Mouse (Mus musculus) c-Kit-negative CD71-positive TER-119-positive erythroid progenitor cells, embryonic 14.5 days (primary cell): ENCODE measurements around the gene Asap2.

Source experiments
- DNase-seq: peaks from one replicate; pipeline ENCODE4 v3.0.0-alpha.2; 2013; ENCODE audit warnings: low read depth, low spot score

Gene Asap2

DNA sequence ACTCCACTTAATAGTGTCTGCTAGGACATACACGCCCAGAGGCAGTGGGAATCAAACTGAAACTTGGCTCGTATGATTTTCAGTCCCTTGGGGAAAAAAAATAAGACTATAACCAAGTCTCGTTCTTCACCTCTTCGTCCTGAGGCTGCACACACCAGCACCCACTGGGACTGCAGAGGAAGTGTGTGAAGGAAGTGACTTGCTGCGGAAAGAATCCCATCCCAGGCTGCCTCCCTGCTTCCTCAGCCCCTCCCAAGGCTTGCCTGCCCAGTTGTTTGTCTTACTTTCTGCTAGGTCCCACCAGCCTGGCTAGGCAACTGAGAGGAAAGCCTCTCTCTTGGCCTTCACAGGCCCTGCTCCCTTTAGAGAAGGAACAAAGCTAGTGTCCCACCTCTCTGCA lies 274.0 kb downstream of the Asap2 start:
- DNase-seq: no peak

DNA sequence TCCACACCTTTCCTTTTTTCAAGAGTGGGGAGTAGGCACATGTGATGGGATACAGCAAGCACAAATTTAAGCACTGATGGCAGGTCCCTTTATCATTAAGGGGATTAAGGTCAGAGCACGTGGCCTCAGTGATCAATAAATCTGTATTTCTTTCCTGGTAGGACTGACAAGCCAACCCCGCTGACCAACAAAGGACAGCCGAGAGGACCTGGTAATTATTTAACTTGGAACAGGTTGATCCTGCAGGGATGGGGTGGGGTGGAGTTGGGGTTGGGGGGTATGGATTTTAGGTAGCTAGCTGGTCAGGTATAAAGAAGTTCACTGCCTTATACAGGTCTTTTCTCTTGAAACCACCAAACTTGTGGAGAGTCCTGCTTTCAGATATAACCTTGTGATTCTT lies 274.7 kb downstream of the Asap2 start:
- DNase-seq: no peak

DNA sequence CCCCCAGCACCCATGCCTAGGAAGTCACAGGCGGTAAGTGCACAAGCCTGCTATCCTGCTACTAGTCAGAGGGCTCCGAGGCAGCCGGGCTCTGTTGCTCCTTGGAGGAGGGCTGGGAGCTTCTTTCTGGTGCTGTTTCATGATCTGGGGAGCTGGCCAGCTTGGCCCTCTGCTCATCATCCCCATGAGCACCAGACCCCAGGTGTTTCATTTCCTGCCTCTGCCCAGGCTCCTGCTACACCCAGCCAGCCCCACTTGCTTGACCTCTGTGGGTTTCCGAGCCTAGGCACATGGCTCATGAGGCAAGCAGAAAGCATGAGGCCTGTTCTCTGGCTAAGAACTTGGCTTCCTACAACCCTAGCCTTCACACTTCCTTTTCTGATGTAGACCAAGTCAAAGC lies 275.2 kb downstream of the Asap2 start:
- DNase-seq: no peak

DNA sequence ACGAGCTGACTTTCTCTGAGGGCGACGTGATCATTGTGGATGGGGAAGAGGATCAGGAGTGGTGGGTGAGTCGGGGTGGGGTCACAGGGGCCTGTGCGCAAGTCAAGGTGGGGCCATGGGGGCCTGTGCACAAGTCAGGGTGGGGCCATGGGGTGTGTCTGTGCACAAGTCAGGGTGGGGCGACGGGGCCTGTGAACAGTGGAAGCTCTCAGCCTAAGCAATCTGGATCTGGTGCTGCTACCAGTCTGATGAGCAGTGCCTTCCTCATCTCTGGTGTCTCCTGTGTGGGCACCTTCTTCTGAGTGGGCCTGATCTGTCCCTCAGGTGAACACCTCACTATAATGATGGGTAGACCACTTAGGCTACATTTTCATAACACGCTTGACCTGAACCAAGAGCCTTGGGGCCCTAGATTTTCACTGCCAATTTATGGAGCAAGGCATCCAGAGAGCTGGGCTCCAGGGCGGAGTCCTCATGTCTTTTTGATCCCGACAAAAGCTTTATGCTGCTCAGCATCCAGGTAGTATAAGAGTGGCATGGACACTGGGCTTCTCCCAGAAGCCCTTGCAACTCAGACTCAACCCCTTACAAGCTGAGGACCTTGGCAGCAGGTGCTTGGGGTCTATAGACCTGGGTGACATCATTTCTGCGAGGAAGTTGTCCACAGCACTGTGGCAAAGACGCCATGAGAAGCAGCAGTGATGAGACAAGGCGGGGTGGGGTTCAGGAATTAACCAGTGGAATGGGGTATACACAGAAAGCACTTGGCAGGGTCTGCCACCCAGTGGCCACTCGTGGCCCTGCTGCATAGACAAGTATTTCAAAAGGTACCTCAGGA lies 275.9 kb downstream of the Asap2 start:
- DNase-seq: no peak

DNA sequence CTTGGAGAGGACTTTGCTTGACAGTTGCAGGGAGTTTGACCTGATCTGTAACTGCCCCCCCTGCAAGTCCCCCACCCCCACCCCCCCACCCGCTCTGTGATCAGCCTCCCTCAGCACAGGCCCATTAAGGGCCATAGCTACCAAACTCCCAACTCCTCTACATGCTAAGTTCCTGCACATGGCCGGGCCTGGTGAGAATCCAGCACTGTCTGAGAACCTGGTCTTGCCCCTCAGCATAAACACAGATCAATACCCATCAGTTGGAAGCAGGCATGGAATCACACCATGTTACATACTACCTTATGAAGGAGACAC lies 276.5 kb downstream of the Asap2 start:
- no peak for DNase-seq

DNA sequence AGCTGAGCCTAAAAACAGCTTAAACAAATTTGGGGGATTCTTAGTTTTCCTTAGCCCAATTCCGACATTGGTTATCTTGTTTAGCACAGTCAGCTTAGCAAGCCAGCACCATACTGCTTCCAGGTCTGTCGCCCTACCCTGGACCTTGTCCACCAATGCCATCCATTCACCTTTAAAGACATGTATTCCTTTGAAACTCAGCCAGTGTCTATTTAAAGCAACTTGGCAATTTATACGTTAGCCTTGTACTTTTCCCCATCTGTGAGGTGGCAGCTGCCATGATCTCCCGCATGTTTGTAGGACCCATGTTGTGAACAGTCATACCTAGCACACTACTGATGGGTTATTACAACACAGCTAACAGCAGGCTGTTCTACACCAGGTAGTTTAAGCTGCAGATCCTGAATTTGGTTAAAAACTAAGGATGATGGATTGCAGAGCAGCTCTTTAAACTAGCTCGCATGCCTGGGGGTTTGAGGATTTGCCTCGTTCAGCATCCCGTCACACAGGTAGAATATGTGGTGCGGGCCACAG lies 277.9 kb downstream of the Asap2 start:
- no peak for DNase-seq

DNA sequence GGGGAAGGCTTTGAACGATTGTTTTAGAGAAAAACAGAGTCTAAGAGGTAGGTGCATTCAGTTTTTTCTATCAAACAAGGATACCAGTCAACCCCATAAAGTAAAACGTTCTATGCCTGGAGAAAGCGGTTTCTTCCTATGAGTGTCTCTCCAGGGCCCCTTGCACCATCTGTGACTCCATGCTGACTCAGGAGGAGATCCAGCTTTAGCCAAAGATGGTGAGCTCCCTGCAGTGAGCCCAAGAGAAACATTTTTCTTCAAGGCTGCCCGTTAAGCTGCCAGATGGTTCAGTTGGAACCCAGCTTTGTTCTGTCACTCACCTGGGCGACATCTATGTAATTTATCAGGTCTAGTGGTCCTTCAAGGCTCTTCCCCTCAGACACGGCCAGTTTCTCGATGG lies 284.2 kb downstream of the Asap2 start:
- no peak for DNase-seq

DNA sequence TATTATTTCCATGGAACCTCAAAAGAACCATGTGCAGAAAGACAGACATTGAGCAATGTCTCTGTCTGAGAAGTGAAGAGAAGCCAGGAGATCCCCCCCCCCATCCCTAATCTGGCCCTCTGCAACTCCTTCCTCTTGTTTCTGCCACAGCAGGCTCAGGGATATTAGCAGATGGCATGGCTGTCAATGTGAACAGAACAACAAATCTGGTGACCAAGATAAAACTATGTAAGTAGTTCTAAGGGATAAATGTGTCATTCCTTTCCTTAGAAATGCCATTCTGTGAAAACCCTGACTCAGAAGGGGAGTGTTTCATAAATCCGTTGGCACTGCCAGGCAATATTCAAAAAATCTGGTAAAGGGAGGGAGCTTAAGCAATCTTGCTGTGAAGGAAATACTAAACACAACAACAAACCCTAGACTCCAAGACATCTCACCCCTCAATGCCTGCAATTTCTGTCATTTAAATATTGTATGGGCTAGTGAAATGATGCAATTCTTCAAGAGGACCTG lies 287.1 kb downstream of the Asap2 start:
- DNase-seq: no peak

DNA sequence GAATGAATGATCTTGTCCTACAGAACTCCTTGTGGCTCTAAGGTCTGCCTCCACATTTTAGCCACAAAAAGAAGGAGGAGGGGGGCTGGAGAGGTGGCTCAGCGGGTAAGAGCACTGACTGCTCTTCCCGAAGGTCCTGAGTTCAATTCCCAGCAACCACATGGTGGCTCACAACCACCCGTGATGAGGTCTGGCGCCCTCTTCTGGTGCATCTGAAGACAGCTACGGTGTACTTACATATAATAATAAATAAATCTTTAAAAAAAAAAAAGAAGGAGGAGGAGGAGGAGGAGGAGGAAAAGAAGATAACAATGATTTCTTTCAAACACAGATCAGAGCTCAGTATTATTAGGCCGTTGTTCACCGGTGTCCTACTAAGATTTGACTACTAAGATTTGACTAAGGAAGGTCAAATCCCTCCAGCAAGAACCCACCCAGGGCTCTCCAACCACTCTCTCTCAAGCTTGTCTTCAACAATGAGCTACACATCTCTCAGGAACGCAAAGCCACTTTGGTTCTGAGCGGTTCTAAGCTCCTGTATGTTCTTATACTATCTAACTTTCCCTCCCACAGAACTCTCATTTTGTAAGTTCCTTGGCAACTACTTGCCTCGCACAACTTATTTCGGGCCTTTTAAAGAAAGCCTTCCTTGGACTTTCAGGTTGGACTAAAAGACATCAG lies 294.6 kb downstream of the Asap2 start, which contains the start of gene Cpsf3:
Gene Cpsf3, plus strand, starts transcription at position 631 of the 681 bp plus-strand sequence.
- no peak for DNase-seq

DNA sequence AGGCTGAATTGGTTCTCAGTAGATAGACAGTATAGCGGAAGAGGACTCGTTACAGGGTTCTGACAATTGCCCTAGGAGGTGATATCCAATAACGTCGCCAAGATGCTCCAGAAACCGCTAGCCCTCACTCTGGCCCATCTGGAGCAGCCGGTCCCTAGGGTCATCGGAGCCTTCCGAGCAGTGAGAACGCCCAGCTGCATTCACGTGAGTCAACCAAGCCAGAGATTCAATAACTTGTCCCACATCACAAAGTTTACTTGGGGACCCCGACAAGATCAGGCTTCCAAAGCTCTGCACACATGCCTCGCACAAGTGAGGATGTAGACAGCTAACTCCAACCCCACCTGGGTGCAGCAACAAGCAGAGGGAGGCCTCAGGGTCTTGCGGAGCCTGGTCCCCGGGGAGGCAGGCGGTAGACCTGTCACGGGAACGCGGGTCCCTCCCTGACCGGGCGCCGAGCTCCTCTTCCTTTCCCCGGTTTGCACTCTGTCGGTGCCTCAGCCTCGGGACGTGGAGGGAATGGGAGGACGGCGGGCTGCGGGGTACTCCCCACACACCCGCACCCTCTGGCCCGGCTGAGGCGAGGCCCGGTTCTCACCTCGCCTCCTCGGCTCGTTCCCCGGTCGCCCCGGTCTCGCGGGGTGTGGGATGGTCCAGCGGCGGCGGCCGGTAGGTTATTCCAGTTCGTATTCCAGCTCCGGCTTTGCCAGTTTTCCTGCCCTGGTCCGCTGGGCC lies 295.4 kb downstream of the Asap2 start:
- no peak for DNase-seq

DNA sequence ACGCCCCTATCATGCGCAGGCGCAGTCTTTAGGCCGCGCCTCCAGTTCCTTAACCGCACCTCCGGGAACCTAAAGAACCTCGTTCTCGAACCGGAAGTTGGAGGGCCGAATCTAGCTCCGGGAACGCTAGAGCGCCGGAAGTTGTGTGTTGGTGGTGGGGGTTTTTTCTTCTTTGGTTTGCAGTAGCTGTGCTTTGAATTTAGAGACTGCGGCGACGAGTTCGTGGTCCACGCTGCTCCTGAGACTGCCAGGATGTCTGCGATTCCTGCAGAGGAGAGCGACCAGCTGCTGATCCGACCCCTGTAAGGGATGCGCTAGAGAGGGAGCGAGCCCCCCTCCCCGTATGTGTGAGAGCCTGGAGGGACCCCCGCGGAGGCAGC lies 296.0 kb downstream of the Asap2 start, which contains the start of gene Itgb1bp1:
Gene Itgb1bp1, minus strand, starts transcription at position 42 of the 380 bp plus-strand sequence.
- peak; percentile 96 for DNase-seq

DNA sequence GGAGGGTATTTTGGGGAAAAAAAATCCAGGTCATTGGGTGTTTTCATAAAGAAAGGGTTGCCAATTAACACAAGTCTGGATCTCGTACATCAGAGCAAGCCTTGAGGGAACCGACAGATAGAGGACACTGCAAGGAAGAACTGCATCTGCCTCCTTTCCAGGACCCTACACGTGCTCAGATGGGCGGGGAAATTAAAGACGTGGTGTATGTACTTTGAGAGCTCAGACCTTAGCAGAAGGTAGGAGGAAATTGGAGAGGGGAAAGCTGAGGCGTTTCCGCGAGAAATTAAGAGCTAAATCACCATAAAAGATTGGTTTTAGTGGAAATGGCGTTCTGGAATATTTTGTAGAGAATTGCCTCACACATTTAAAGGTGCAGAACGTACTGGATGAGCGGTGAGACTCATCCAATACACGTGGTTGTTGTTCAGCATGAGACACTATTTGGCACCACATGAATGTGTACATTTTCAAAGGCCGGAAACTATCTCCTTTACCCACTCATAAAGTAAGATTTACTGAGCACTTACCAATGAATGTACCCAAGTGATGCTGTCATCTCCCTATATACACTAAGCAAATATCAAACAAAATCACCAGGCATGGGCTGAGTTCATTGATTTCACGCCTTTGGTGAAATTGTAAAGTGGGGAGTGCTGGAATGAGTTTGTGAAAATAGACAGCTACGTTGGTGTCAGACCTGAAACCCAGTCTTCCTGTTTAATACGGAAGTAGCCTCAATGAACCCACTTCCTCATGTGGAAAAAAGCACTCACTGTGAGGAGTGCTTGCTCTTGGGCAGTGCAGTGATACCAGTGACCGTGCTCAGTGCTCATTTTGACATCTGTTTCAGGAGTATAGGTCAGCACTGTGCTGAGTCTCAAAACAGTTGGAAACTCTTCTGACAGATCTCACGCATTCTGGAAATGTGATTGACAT lies 296.7 kb downstream of the Asap2 start:
- peak; percentile 20 for DNase-seq

DNA sequence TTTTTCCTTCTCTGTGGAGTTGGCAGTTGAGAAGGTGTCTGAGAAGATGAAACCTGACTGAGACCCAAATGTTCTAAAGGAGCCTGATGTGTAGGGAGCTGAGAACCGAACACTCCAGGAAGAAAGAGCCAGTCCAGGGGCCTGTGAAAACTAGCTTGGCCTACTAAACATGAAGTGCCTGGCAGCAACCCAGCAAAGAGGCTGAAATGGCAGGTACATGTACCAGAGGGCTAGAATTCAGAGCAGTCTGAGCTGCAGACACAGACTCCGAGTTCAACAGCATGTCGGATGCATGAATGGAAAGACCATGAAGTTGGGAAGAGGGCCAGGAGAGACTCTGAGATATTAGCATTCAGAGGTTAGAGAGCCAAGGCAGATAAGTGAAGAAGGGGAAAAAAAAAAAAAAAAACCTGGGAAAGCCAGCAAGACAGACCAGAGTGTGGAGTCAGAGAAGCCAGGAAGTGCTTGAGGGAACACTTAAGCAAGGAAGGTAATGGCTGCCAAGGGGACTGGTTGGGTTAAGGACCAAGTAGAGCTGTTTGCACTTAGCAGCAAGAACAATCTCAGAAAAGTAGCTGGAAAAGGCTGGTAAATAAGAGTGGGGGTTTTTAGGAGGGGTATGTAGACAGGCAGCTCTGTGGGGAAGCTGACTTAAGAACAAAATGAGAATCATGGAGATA lies 298.6 kb downstream of the Asap2 start:
- DNase-seq: no peak

DNA sequence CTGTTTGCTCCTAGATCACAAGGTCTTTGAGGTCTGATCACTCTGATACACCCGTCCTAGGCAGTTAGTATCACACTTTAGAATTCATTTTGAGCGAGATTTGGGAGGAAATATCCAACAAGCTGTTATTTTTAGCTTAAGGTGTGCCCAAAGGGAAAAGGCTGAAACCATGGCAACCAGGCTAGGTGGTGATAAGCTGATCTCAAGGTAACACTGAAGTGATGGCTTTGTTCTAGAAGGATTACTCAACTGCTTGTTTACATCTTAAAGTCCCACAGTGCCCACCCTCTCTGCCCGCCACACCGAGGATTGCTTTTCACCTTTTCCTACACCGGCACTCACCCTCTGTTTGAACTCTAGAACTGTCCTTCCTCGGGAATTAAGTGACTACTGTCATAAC lies 299.4 kb downstream of the Asap2 start:
- no peak for DNase-seq

DNA sequence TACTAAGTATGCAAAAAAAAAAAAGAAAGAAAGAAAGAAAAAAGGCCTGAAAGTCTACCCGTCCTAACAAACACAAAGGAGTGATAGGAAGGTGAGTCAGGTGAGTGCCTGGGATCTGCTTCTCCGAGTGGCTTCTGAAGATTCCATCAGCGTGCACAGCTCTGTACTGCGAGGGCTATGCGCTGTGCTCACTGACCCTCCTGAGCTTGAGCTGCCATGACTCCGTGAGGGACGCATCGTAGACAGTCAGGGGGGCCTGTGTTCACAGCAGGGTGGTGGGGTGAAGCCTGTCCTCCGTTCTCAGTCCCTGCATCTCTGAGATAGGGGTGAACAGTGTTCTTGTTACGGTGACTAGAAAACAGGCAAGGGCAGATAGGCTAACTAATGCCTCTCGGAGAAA lies 308.6 kb downstream of the Asap2 start:
- DNase-seq: no peak

DNA sequence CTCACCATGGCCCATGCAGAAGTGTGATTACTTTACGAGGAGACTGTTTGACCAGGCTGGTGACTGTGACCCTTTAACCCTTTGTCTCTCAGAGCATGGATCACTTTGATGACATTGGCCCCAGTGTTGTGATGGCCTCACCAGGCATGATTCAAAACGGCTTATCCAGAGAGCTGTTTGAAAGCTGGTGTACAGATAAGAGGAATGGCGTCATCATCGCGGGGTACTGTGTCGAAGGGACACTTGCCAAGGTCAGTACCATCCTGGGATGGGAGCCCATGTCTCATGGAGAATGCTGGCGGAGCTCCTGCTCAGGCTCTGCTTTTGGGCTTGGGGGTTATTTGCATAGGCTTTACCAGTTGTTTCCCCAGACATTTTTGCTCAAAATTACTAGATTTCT lies 311.1 kb downstream of the Asap2 start:
- DNase-seq: no peak

DNA sequence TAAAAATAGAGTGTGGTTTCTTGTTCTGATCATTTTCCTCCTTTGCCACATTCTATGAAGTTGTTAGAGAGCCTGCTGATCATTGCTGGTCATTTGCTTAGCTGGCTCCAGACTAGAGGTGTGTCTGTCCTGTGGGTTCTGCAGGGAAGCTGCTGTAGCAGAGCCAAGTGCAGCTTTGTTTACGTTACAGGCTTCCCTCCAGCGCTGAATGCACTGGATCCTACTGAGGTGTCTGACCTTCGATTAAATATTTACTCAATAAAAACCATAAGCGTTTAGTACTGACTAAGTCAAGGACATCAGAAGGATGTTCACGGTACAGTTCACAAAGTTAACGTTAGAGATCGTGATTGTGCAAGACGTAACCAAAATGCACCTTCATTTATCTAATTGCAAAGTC lies 311.7 kb downstream of the Asap2 start:
- DNase-seq: no peak

DNA sequence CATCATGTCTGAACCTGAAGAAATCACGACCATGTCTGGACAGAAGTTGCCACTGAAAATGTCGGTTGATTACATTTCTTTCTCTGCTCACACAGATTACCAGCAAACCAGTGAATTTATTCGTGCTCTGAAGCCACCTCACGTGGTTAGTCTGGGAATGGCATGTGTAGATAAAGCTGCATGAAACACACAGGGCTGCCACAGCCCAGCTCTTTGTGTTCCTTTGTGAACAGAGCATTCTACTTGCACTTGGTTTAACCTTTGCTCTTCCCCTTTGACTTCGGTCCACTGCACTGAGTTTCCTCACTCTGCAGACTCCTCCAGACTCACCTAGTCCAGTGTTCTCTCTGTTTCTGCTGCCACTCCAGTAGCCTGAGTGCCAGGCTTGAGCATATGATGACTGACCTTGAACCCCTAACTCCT lies 312.1 kb downstream of the Asap2 start:
- no peak for DNase-seq

DNA sequence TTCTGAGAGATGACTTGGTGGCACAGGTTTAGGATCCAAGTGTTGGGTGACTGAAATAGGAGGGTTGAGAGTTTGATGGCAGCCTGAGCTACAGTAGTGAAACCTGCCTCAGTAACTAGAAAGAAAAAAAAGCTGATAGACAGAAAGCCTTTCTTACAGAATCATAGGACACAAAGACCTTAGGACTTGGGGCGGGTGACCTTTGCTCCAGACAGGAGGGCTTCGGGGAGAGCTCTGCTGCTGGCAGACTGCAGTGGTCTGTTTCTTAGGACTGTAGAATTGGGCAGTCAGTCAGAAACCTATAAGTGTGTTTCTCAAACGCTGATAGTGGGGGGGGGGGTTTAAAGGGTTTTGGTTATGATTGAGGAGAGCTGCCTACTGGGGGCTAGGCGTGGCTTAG lies 315.5 kb downstream of the Asap2 start:
- DNase-seq: no peak

DNA sequence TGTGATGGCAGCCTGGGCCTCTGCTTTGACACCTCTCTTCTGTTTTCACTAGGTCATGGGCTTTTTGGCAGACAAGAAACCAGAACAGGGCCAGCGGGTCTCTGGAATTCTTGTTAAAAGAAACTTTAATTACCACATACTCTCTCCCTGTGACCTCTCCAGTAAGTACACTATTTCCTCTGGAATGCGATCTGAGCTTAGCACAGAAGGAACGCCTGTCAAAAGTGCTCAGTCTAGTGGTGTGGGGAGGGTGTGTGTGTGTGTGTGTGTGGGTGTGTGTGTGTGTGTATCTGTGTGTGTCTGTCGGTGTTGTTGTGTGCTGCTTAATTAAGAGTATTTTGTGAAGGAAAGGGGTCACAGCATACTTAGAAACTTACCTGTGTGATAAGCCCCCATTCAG lies 316.5 kb downstream of the Asap2 start:
- no peak for DNase-seq
